Mouse (Mus musculus) ES-Bruce4 (cell line): Measurements from ENCODE around the gene Gm4131.

Source experiments
- CTCF ChIP-seq: IDR thresholded peaks from one replicate; pipeline ENCODE4 v1.8.1; 2011; ENCODE audit warnings: low read depth, low read length
- EP300 ChIP-seq: IDR thresholded peaks from 2 replicates; pipeline ENCODE4 v1.6.1; 2011; ENCODE audit warnings: low read depth, low read length; ENCODE audit not compliant: insufficient read depth

DNA sequence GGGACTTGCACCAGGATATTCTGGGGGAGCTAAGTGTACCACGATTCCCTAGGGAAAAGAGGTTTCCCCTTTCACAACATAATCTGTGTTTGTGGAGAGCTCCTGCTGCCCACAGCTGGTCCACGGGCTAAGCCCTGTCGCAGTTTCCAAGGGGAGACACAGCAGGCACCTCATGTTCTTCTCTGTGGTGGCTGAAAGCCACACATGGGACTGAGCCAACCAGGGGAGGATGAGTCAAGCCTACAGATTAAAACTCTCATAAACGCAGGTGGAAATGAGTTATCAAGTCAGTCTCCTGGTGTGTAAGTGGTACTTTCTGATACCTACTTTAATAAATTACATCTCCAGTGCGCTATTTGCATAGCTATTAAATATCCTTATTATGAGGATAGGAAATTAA, 30.6 kb downstream of the Gm4131 start:
- TF ChIP-seq CTCF (no peak), EP300 (no peak)
